Mouse (Mus musculus): Measurements from ENCODE around the gene Trpm8.

- no peak for TF ChIP-seq CTCF (IDR thresholded peaks at IDR 0.05; ENCODE audit: low read depth)
- TF ChIP-seq EP300 (IDR thresholded peaks at IDR 0.05; ENCODE audit: low read depth), result no peak
These were observed 14.6 kb downstream of the Trpm8 start for GRCm38 (mm10) chr1:88292057-88292456.
